Mouse (Mus musculus): Measurements from ENCODE around the gene Ube2g1. TPM values are rescaled to one million over a fixed set of nuclear protein-coding genes. Genes with fewer than 3 reads are reported as not detected.
A peak's percentile ranks its signal among the peaks of the same experiment; 100 is the strongest.

Ube2g1 gene
- 76.5 and 82.2 TPM in 2 replicates for polyA plus RNA-seq (2015; fragmentation: Nextera tagmentation; extraction: Ambion mirVana)

DNA sequence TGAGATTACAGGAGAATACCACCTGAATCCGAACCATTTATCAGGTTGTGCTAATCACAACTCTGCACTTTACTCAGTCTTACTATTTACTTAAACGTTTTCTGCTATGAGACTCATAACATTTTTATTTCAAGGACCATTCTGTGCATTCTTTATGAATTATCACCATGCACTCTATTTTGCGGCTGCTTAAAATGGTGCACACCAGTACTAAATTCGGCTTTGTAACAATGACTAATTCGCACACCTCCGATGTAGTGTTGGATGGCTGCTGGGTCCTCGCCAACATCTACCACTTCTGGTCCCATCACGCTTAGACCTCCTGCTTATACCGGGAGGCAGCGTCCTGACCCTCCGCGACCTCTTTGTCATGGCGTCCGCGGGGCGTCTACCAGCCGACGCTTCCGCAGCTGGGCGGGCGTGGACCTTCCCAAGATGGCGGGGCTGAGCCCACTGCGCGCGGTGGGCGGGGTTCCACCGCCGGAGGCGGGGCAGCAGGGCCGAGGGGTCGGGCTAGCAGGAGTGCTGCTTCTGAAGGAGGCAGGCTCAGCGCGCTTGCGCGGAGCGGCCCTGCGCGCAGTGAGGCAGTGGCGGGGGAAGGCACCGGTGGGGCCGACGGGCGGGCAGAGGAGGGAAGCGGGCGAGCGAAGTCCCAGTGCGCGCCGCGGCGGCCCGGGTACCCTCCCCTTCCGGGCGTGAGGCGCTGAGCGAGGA is at the start of gene Ube2g1:
Gene Ube2g1, plus strand, starts transcription at position 590 of the 714 bp plus-strand sequence.
- 3% methylated on average over 37 of the region's 56 CpGs for WGBS

DNA sequence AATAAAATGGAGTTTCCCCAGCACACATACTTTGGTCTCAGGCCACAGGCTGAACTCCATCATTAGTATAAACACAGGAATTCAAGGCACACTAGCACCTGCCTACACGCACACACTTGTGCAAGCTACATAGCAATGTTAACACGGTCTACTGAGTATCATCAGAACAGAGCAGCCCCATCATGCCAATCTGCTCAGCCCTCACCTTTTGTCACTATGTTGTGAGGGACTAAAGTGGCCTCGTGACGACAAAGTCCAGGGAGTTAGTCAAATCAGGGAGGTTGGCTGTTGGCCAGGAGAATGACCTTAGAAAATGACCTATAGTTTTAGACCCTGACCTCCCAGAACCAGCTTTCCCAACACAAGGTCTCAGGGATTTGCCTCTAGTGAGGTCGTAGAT is 48.9 kb upstream of the Ube2g1 start:
- no peak overlapping the region for H3K4me2 ChIP-seq (ENCODE audit: low read length)
- 73% methylated on average over 5 of the region's 5 CpGs for WGBS
- H3K27ac ChIP-seq (ENCODE audit: low read depth, low read length): no peak overlapping the region
- H3K4me1 ChIP-seq (ENCODE audit: control insufficient read depth, insufficient read depth, low read depth, low read length): no peaks in the 10 kb centered on the region
- ATAC-seq: no peak
- H3K27me3 ChIP-seq (replicated peaks; ENCODE audit: control insufficient read depth, insufficient read depth, low read length): no peaks in the 10 kb centered on the region
- no peaks in the 10 kb centered on the region for H3K36me3 ChIP-seq (ENCODE audit: control insufficient read depth, insufficient read depth, low read length)
- no peaks in the 10 kb centered on the region for H3K9me3 ChIP-seq (ENCODE audit: control insufficient read depth, low read length)
- H3K4me3 ChIP-seq (ENCODE audit: low read length): no peak overlapping the region
- no peak overlapping the region for H3K9ac ChIP-seq (ENCODE audit: low read depth, low read length)

More for the DNA sequence above, at the start of gene Ube2g1:
- no peaks in the 10 kb centered on the region for H3K27me3 ChIP-seq (replicated peaks; ENCODE audit: control insufficient read depth, insufficient read depth, low read length)
- H3K4me1 ChIP-seq (ENCODE audit: control insufficient read depth, insufficient read depth, low read depth, low read length): peaks cover 7% of the 10 kb centered on the region
- H3K4me2 ChIP-seq (ENCODE audit: low read length): peak within 1 kb of the TSS; percentile 73
- H3K27ac ChIP-seq (ENCODE audit: low read depth, low read length): peak within 1 kb of the TSS; percentile 99
- peak; percentile 96 for ATAC-seq
- H3K9ac ChIP-seq (ENCODE audit: low read depth, low read length): peak within 1 kb of the TSS; percentile 85
- H3K36me3 ChIP-seq (ENCODE audit: control insufficient read depth, insufficient read depth, low read length): no peaks in the 10 kb centered on the region
- H3K4me3 ChIP-seq (ENCODE audit: low read length): peak within 1 kb of the TSS; percentile 72
- no peaks in the 10 kb centered on the region for H3K9me3 ChIP-seq (ENCODE audit: control insufficient read depth, low read length)

DNA sequence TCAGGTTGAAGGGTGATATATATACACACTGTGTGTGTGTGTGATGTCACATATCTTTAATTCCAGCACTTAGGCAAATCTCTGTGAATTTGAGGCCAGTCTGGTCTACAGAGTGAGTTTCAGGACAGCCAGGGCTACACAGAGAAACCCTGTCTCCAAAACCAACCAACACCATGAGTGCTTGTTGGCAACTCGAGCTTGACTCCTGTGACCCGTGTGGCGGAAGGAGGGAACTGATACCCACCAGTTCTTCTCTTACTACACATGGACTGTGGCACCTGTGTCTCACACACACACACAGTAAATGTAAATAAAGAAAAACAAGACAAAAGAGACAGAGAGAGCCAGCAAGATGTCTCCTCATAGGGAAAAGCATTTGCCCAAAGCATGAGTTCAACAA is 46.4 kb upstream of the Ube2g1 start:
- no peak overlapping the region for H3K4me2 ChIP-seq (ENCODE audit: low read length)
- no peak overlapping the region for H3K4me3 ChIP-seq (ENCODE audit: low read length)
- H3K36me3 ChIP-seq (ENCODE audit: control insufficient read depth, insufficient read depth, low read length): no peaks in the 10 kb centered on the region
- no peak for ATAC-seq
- no peak overlapping the region for H3K9ac ChIP-seq (ENCODE audit: low read depth, low read length)
- no peaks in the 10 kb centered on the region for H3K27me3 ChIP-seq (replicated peaks; ENCODE audit: control insufficient read depth, insufficient read depth, low read length)
- WGBS: 85% methylated on average over 3 of the region's 3 CpGs
- H3K27ac ChIP-seq (ENCODE audit: low read depth, low read length): no peak overlapping the region
- H3K9me3 ChIP-seq (ENCODE audit: control insufficient read depth, low read length): no peaks in the 10 kb centered on the region
- no peaks in the 10 kb centered on the region for H3K4me1 ChIP-seq (ENCODE audit: control insufficient read depth, insufficient read depth, low read depth, low read length)

DNA sequence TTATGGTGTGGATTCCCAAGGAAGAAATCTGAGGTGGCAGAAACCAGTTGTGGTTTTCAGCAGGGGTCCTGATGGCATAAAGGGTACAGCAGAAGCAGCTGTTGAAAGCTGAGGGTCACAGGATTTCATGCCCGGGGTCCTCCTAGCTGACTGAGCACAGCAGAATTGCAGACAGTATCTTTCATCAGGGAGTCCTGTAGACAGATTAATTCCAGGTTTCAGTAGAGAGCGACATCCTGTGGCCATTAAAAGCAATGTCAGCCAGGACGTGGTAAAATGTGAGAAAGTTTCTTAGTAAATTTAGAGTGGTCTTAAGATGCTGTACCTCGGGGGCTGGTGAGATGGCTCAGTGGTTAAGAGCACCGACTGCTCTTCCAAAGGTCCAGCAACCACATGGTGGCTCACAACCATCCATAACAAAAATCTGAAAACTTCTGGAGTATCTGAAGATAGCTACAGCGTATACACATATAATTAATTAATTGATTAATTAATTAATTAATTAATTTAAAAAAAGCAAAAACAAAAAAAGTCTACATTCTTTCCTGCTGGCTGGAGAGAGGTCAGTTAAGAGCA is 42.8 kb upstream of the Ube2g1 start:
- Histone ChIP-seq H3K9me3 (ENCODE audit: control insufficient read depth, low read length) (no peaks in the 10 kb centered on the region), H3K36me3 (ENCODE audit: control insufficient read depth, insufficient read depth, low read length) (no peaks in the 10 kb centered on the region), H3K27me3 (replicated peaks; ENCODE audit: control insufficient read depth, insufficient read depth, low read length) (no peaks in the 10 kb centered on the region), H3K4me3 (ENCODE audit: low read length) (no peak overlapping the region), H3K27ac (ENCODE audit: low read depth, low read length) (no peak overlapping the region), H3K9ac (ENCODE audit: low read depth, low read length) (no peak overlapping the region), H3K4me1 (ENCODE audit: control insufficient read depth, insufficient read depth, low read depth, low read length) (no peaks in the 10 kb centered on the region), H3K4me2 (ENCODE audit: low read length) (no peak overlapping the region)
- WGBS: 25% methylated on average over 6 of the region's 6 CpGs
- no peak; the same call in 1 of the 2 replicates for ATAC-seq

DNA sequence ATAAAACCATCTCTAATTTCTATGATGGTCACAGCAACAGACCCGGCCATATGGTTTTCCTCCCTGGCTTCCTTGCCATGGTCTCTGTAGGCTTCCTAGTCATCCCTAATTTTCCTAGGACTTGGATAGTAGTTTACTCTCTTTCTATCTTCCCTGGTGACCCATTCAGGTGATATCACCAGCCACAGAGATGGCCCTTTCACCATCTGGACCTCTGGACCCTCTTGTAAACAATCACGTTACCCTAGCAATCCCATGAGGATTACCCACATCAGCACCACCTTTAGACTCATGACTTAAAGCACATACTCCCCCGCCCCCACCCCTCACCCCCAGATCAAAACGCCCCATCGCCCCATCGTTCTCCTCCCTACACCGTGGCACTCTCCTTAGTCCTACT is 40.8 kb upstream of the Ube2g1 start:
- no peak for ATAC-seq
- Histone ChIP-seq H3K4me1 (ENCODE audit: control insufficient read depth, insufficient read depth, low read depth, low read length) (no peaks in the 10 kb centered on the region), H3K27me3 (replicated peaks; ENCODE audit: control insufficient read depth, insufficient read depth, low read length) (no peaks in the 10 kb centered on the region), H3K9ac (ENCODE audit: low read depth, low read length) (no peak overlapping the region), H3K4me2 (ENCODE audit: low read length) (no peak overlapping the region), H3K4me3 (ENCODE audit: low read length) (no peak overlapping the region), H3K27ac (ENCODE audit: low read depth, low read length) (no peak overlapping the region), H3K36me3 (ENCODE audit: control insufficient read depth, insufficient read depth, low read length) (no peaks in the 10 kb centered on the region), H3K9me3 (ENCODE audit: control insufficient read depth, low read length) (no peaks in the 10 kb centered on the region)
- 75% methylated on average over 7 of the region's 7 CpGs for WGBS

DNA sequence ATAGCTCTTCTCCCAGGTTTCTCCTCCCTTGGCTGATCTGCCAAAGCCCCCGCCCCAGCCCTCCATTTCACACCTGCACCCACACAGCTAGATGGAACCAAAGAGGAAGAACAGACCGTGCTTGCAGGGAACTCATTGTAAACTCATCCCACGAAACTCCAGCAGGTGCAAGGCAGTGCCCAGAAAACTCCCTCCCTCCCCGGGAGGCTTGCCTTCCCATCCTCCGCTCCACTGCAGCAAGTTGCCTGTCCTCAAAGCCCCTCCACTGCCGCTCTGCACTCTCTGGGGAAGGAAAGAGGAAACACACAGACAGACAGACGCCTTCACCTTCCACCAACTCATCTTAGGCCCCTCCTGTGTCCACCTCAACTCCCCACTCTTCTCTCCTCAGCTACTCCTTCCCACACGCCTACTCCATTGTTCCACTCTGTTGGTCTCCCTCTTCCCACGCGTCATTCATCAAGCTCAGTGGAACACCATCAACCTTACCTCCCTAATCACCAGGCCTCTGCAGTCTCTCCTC is 40.2 kb upstream of the Ube2g1 start:
- H3K4me2 ChIP-seq (ENCODE audit: low read length): no peak overlapping the region
- no peaks in the 10 kb centered on the region for H3K4me1 ChIP-seq (ENCODE audit: control insufficient read depth, insufficient read depth, low read depth, low read length)
- H3K9me3 ChIP-seq (ENCODE audit: control insufficient read depth, low read length): no peaks in the 10 kb centered on the region
- no peak overlapping the region for H3K9ac ChIP-seq (ENCODE audit: low read depth, low read length)
- no peak for ATAC-seq
- no peak overlapping the region for H3K27ac ChIP-seq (ENCODE audit: low read depth, low read length)
- no peak overlapping the region for H3K4me3 ChIP-seq (ENCODE audit: low read length)
- no peaks in the 10 kb centered on the region for H3K27me3 ChIP-seq (replicated peaks; ENCODE audit: control insufficient read depth, insufficient read depth, low read length)
- no peaks in the 10 kb centered on the region for H3K36me3 ChIP-seq (ENCODE audit: control insufficient read depth, insufficient read depth, low read length)
- WGBS: 44% methylated on average over 10 of the region's 10 CpGs

DNA sequence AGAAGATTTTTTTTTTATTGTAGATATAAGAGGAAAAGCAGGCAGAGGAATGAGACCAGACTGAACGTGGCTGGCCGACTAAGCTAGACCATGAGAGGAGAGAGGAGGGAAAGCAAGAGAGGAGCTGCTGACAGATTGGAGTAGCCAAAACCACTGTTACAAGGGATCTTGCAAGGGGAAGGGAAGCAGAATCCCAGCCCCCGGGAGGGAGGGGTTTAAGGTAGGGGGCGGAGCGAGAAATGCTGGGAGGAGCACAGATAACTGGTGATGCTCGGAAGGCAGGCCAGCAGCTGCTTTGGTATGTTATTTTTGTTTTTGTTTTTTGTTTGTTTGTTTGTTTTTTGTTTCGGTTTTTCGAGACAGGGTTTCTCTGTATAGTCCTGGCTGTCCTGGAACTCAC is 38.0 kb upstream of the Ube2g1 start:
- 65% methylated on average over 8 of the region's 8 CpGs for WGBS
- Histone ChIP-seq H3K9me3 (ENCODE audit: control insufficient read depth, low read length) (no peaks in the 10 kb centered on the region), H3K4me3 (ENCODE audit: low read length) (no peak overlapping the region), H3K36me3 (ENCODE audit: control insufficient read depth, insufficient read depth, low read length) (no peaks in the 10 kb centered on the region), H3K4me1 (ENCODE audit: control insufficient read depth, insufficient read depth, low read depth, low read length) (no peaks in the 10 kb centered on the region), H3K27ac (ENCODE audit: low read depth, low read length) (no peak overlapping the region), H3K27me3 (replicated peaks; ENCODE audit: control insufficient read depth, insufficient read depth, low read length) (no peaks in the 10 kb centered on the region), H3K4me2 (ENCODE audit: low read length) (no peak overlapping the region), H3K9ac (ENCODE audit: low read depth, low read length) (no peak overlapping the region)
- no peak for ATAC-seq

DNA sequence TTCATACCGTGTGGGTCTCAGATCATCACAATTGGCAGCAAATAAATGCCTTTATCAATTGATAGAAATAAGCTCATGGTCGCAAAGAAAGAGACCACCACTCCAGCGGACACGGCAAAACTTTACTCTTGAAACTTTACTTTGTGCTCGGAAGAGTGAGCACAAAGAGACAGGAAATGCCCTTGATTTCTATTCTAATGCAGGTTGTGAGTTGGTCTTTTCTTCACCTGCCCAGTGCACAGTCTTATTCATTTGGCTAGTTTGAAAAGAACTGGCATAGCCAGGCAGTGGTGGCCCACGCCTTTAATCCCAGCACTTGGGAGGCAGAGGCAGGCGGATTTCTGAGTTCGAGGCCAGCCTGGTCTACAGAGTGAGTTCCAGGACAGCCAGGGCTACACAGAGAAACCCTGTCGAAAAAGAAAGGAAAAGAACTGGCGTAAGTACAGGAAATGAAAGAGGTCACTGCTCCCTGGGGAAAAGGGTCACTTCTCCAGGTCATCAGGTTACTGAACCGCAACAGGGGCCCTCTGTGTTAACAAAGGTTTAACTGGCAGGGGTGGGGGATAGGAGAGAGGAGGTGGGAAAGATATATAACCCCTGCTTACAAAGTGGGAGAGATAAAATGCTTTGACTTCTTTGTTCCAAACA is 37.3 kb upstream of the Ube2g1 start:
- Histone ChIP-seq H3K4me2 (ENCODE audit: low read length) (peak overlapping the region; percentile 62; the same call in 1 of the 2 replicates), H3K27ac (ENCODE audit: low read depth, low read length) (no peak overlapping the region), H3K4me1 (ENCODE audit: control insufficient read depth, insufficient read depth, low read depth, low read length) (no peaks in the 10 kb centered on the region), H3K4me3 (ENCODE audit: low read length) (no peak overlapping the region), H3K36me3 (ENCODE audit: control insufficient read depth, insufficient read depth, low read length) (no peaks in the 10 kb centered on the region), H3K9ac (ENCODE audit: low read depth, low read length) (no peak overlapping the region), H3K27me3 (replicated peaks; ENCODE audit: control insufficient read depth, insufficient read depth, low read length) (no peaks in the 10 kb centered on the region), H3K9me3 (ENCODE audit: control insufficient read depth, low read length) (no peaks in the 10 kb centered on the region)
- no peak for ATAC-seq
- 67% methylated on average over 11 of the region's 11 CpGs for WGBS

DNA sequence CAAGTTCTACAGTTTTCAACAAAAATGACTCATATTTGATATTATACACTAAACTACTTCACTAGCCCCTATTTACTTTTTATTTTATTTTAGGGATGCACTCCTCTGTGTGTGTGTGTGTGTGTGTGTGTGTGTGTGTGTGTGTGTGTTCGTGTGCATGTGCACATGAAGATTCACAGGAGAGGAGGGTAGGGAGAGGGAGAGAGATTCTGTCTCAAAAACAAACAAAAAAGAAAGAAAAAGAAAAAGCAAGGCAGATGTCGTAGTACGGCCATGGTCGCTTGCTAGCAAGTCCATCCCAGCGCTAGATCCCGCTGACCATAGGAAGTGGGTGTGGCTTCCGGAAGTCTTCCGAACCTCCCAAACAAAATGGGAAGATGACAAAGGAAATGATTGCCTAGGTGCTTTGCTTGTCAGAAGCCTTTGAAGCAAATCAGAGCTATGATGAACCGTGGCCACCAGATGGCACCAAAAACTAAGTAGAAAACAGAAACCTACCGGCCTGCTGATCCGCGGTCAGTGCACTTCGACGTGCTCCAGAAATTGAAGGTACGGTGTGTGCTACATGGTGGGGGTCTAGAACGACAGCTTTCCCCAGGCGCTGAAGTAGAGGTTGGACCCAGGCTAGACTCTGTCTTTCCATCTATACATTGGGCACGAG is 36.6 kb upstream of the Ube2g1 start:
- H3K27ac ChIP-seq (ENCODE audit: low read depth, low read length): no peak overlapping the region
- peak overlapping the region; percentile 36 for H3K4me3 ChIP-seq (ENCODE audit: low read length)
- no peaks in the 10 kb centered on the region for H3K36me3 ChIP-seq (ENCODE audit: control insufficient read depth, insufficient read depth, low read length)
- peak overlapping the region; percentile 54; the same call in 1 of the 2 replicates for H3K9ac ChIP-seq (ENCODE audit: low read depth, low read length)
- 5% methylated on average over 18 of the region's 18 CpGs for WGBS
- ATAC-seq: peak; percentile 89
- H3K4me2 ChIP-seq (ENCODE audit: low read length): peak overlapping the region; percentile 62
- H3K9me3 ChIP-seq (ENCODE audit: control insufficient read depth, low read length): no peaks in the 10 kb centered on the region
- no peaks in the 10 kb centered on the region for H3K4me1 ChIP-seq (ENCODE audit: control insufficient read depth, insufficient read depth, low read depth, low read length)
- no peaks in the 10 kb centered on the region for H3K27me3 ChIP-seq (replicated peaks; ENCODE audit: control insufficient read depth, insufficient read depth, low read length)

All from hindbrain, embryonic 16.5 days (tissue).